Mouse (Mus musculus) forebrain, embryonic 13.5 days (tissue): ENCODE measurements around the gene Pdpk1. TPM values are rescaled to one million over a fixed set of nuclear protein-coding genes. Genes with fewer than 3 reads are reported as not detected.

ENCODE experiments used
- polyA plus RNA-seq: library from polyadenylated mRNA; unstranded; fragments of >200 nt; fragmentation: Nextera tagmentation; extraction: Ambion mirVana; gene quantifications from 2 replicates; pipeline ENCODE4 v1.2.1, GENCODE M21; 2015

The Pdpk1 gene
- polyA plus RNA-seq, 1 experiment from 2014 or later = 49.7 TPM

Other genes with a start within 250 kb of the Pdpk1 start
- gene Dcpp3, start 233.5 kb downstream of the Pdpk1 start, polyA plus RNA-seq = not detected in 2 replicates
- gene Sbp, start 209.3 kb downstream of the Pdpk1 start, polyA plus RNA-seq = not detected in 2 replicates
- gene Sbpl, start 195.7 kb downstream of the Pdpk1 start, polyA plus RNA-seq = not detected in 2 replicates
- gene Prss30, start 170.4 kb downstream of the Pdpk1 start, polyA plus RNA-seq = not detected in 2 replicates
- gene Prss22, start 152.8 kb downstream of the Pdpk1 start, polyA plus RNA-seq = not detected in 2 replicates
- 0.19 and 0.26 TPM in 2 replicates for gene Prss27, start 112.8 kb downstream of the Pdpk1 start, polyA plus RNA-seq
- 85.4 and 88.6 TPM in 2 replicates for gene Kctd5, start 77.4 kb downstream of the Pdpk1 start, polyA plus RNA-seq
- gene Amdhd2, start 12.8 kb upstream of the Pdpk1 start, polyA plus RNA-seq = 30.1 and 31.8 TPM in 2 replicates
- 602 and 648 TPM in 2 replicates for gene Atp6v0c, start 18.8 kb upstream of the Pdpk1 start, polyA plus RNA-seq
- gene Tbc1d24, start 54.6 kb upstream of the Pdpk1 start, polyA plus RNA-seq = 10.6 and 12.2 TPM in 2 replicates
- 2.4 and 2.9 TPM in 2 replicates for gene Ntn3, start 58.6 kb upstream of the Pdpk1 start, polyA plus RNA-seq
- gene Tedc2, start 69.9 kb upstream of the Pdpk1 start, polyA plus RNA-seq = 14.8 and 15.4 TPM in 2 replicates
- 60.2 and 66.1 TPM in 2 replicates for gene Ccnf, start 100.6 kb upstream of the Pdpk1 start, polyA plus RNA-seq
- 0.06 TPM in 1 of 2 replicates, not detected in the other for gene Abca17, start 200.1 kb upstream of the Pdpk1 start, polyA plus RNA-seq
- gene Abca3, start 201.0 kb upstream of the Pdpk1 start, polyA plus RNA-seq = 14.7 and 16.4 TPM in 2 replicates